Mouse (Mus musculus) G1E (cell line): Measurements from ENCODE around the gene Dab1.

Experiments used
- CTCF ChIP-seq: IDR thresholded peaks from 2 replicates; pipeline ENCODE4 v1.5.1; 2012; ENCODE audit warnings: low read depth, low read length, inconsistent platforms, mixed read lengths
- GATA1 ChIP-seq: IDR thresholded peaks from 2 replicates; pipeline ENCODE4 v1.6.1; 2012; ENCODE audit warnings: borderline replicate concordance, low read length, inconsistent platforms, mixed read lengths
- GATA2 ChIP-seq: IDR thresholded peaks from 2 replicates; pipeline ENCODE4 v1.6.1; 2012; ENCODE audit warnings: low read depth, low read length, inconsistent platforms, borderline replicate concordance
- POLR2AphosphoS5 ChIP-seq: IDR thresholded peaks from 2 replicates; pipeline ENCODE4 v1.6.1; 2012; ENCODE audit warnings: low read depth, low read length, inconsistent platforms; ENCODE audit not compliant: insufficient replicate concordance

- TF ChIP-seq CTCF (no peak), GATA1 (no peak), POLR2AphosphoS5 (no peak), GATA2 (no peak)
Measured at GRCm38 (mm10) chr4:104587826-104588225, 968.7 kb downstream of the Dab1 start.
